1 mouse cellular context compared by ENCODE assay signal in genomic region chr7:80343270-80344018, GRCm38 (mm10).
TF ChIP-seq lines count a peak whose summit lies in the region.

No protein-coding gene starts in this region.

TF ChIP-seq in MEL, 35 proteins besides CTCF, POLR2A, EP300 and RAD21 (continued from another document):
- TF ChIP-seq TBP (IDR thresholded peaks at IDR 0.05; ENCODE audit: low read depth, low read length), result peak; percentile 10; the same call in 1 of the 2 replicates
- TF ChIP-seq SIN3A (IDR thresholded peaks at IDR 0.05; ENCODE audit: low read length), result peak; percentile 8
